Mouse (Mus musculus) testis, postnatal 10 days (tissue): ENCODE measurements around the gene Th.
A peak's percentile ranks its signal among the peaks of the same experiment; 100 is the strongest.

Experiments used
- DNase-seq: peaks from one replicate; pipeline ENCODE4 v3.0.0; 2021; ENCODE audit warnings: low spot score

Th gene

GRCm38 (mm10) chr7:142901774-142902173, 29.2 kb downstream of the Th start:
- DNase-seq, result no peak

GRCm38 (mm10) chr7:142899872-142900271, 31.1 kb downstream of the Th start:
- DNase-seq, result no peak

- DNase-seq, result no peak
Measured at GRCm38 (mm10) chr7:142897471-142897870, 33.5 kb downstream of the Th start.

GRCm38 (mm10) chr7:142895901-142896665, 34.8 kb downstream of the Th start:
- DNase-seq, result no peak

- no peak for DNase-seq
Measured at GRCm38 (mm10) chr7:142895223-142895840, 35.6 kb downstream of the Th start.

GRCm38 (mm10) chr7:142894669-142895068, 36.3 kb downstream of the Th start:
- DNase-seq, result peak; percentile 88

GRCm38 (mm10) chr7:142893721-142894639, 36.9 kb downstream of the Th start:
- DNase-seq, result no peak

GRCm38 (mm10) chr7:142893296-142893695, 37.6 kb downstream of the Th start:
- DNase-seq, result no peak

- DNase-seq, result no peak
Measured at GRCm38 (mm10) chr7:142869419-142870163, 61.3 kb downstream of the Th start.

- DNase-seq, result peak; percentile 41
Measured at GRCm38 (mm10) chr7:142850681-142851080, 80.2 kb downstream of the Th start.
